Mouse (Mus musculus) lung, postnatal 0 days (tissue): Measurements from ENCODE around the gene Gm28041.

ENCODE experiments used
- CTCF ChIP-seq: IDR thresholded peaks from 2 replicates; pipeline ENCODE4 v1.5.1; 2016; ENCODE audit warnings: antibody characterized with exemption, mild to moderate bottlenecking
- EP300 ChIP-seq: IDR thresholded peaks from 2 replicates; pipeline ENCODE4 v1.6.1; 2016; ENCODE audit warnings: antibody characterized with exemption, mild to moderate bottlenecking, control low read depth

GRCm38 (mm10) chr13:67332019-67332724, 43.4 kb downstream of the Gm28041 start, which contains the start of gene Zfp595:
- TF ChIP-seq EP300 (peak; percentile 52), CTCF (peak; percentile 78)
